ENCODE assay signal across 8 mouse cellular contexts in genomic region chr5:76658084-76658934, GRCm38 (mm10). TPM values are rescaled to one million over a fixed set of nuclear protein-coding genes. Genes with fewer than 3 reads are reported as not detected.
DNase-seq lines count a peak whose midpoint lies in the region; ATAC-seq and TF ChIP-seq lines count a peak whose summit lies in the region.

No protein-coding gene starts in this region.

- peak overlapping the region; percentile 93 for H3K4me3 ChIP-seq in forebrain, embryonic 14.5 days (ENCODE audit: low read depth, low read length)
- H3K4me3 ChIP-seq in intestine, postnatal 0 days (ENCODE audit: low read depth, low read length), result peak overlapping the region; percentile 81

- DNase-seq in adrenal gland, adult (ENCODE audit: inconsistent age in 2 of 2, low spot score in 1 of 2), result peak; percentile 29 to 71
- no peak for DNase-seq in adrenal gland, postnatal 4 days (ENCODE audit: low spot score in 2 of 2)
- DNase-seq in urinary bladder, postnatal 36 days (ENCODE audit: low spot score in 2 of 2), result peak; percentile 0 to 3
- no peak for DNase-seq in urinary bladder, postnatal 10 days (ENCODE audit: low spot score)
- DNase-seq in forebrain, embryonic 14.5 days (ENCODE audit: low spot score), result peak; percentile 71
- peak; percentile 23 for DNase-seq in lung, postnatal 14 days
- DNase-seq in right cerebral cortex, postnatal 25 days, result peak; percentile 56

- H3K4me2 ChIP-seq in forebrain, embryonic 14.5 days (ENCODE audit: low read length), result peak overlapping the region; percentile 80
- H3K4me2 ChIP-seq in intestine, postnatal 0 days (replicated peaks; ENCODE audit: low read depth), result peak overlapping the region; percentile 99

- H3K9me3 ChIP-seq in forebrain, embryonic 14.5 days (replicated peaks; ENCODE audit: control insufficient read depth, low read length), result no peaks in the 10 kb centered on the region
- no peaks in the 10 kb centered on the region for H3K9me3 ChIP-seq in intestine, postnatal 0 days (ENCODE audit: control insufficient read depth)

- no peaks in the 10 kb centered on the region for H3K27me3 ChIP-seq in forebrain, embryonic 14.5 days (replicated peaks; ENCODE audit: control insufficient read depth, insufficient read depth, low read length)
- H3K27me3 ChIP-seq in intestine, postnatal 0 days (replicated peaks; ENCODE audit: control insufficient read depth, insufficient read depth, low read length), result no peaks in the 10 kb centered on the region

- ATAC-seq in forebrain, embryonic 14.5 days, result peak; percentile 79
- peak; percentile 64 for ATAC-seq in intestine, postnatal 0 days

- H3K27ac ChIP-seq in forebrain, embryonic 14.5 days (ENCODE audit: low read depth, low read length), result peak overlapping the region; percentile 99
- H3K27ac ChIP-seq in intestine, postnatal 0 days (ENCODE audit: low read depth, low read length), result peak overlapping the region; percentile 41

- under 1% methylated on average over 38 of the region's 38 CpGs for WGBS in forebrain, embryonic 14.5 days
- WGBS in intestine, postnatal 0 days, result 2% methylated on average over 38 of the region's 38 CpGs

- H3K4me1 ChIP-seq in forebrain, embryonic 14.5 days (ENCODE audit: control insufficient read depth, insufficient read depth, low read length), result peaks cover 10% of the 10 kb centered on the region
- no peaks in the 10 kb centered on the region for H3K4me1 ChIP-seq in intestine, postnatal 0 days (replicated peaks; ENCODE audit: control insufficient read depth, insufficient read depth, low read length)

- 0 out of 2 replicates have a peak, but pooled peaks cover 2% of the 10 kb centered on the region for H3K36me3 ChIP-seq in forebrain, embryonic 14.5 days (ENCODE audit: control insufficient read depth, insufficient read depth, low read length)
- no peaks in the 10 kb centered on the region for H3K36me3 ChIP-seq in intestine, postnatal 0 days (ENCODE audit: control insufficient read depth, insufficient read depth)

- peak overlapping the region; percentile 100 for H3K9ac ChIP-seq in forebrain, embryonic 14.5 days (ENCODE audit: low read length)
- H3K9ac ChIP-seq in intestine, postnatal 0 days (ENCODE audit: low read depth, low read length), result peak overlapping the region; percentile 78

- no peak for TF ChIP-seq CTCF in intestine, postnatal 0 days (IDR thresholded peaks at IDR 0.05; ENCODE audit: low read depth)

RNA-seq across cellular contexts. Expression of gene C530008M17Rik, which starts 2.0 kb away (rescaled TPM):
- 10 to 100 TPM; 15.4 to 24.6 TPM for total RNA-seq in adrenal gland, postnatal 4 days (2021)
- 44.6 and 57.5 TPM in 2 replicates for polyA plus RNA-seq in forebrain, embryonic 14.5 days (2014; fragmentation: Nextera tagmentation; extraction: Ambion mirVana)
- polyA plus RNA-seq in intestine, postnatal 0 days (2015; fragmentation: Nextera tagmentation; extraction: Ambion mirVana), result 15.3 and 18.1 TPM in 2 replicates

Comparison
In these comparisons a context has a peak if more than half of its experiments do, and no peak if none do; other contexts are left out.
1. DNase-seq: peak in adrenal gland, adult (2 of 2), urinary bladder, postnatal 36 days (2 of 2), forebrain, embryonic 14.5 days (single experiment), lung, postnatal 14 days (single experiment) and right cerebral cortex, postnatal 25 days (single experiment); none in adrenal gland, postnatal 4 days (0 of 2) and urinary bladder, postnatal 10 days (single experiment).